Mouse (Mus musculus) mouse embryonic stem cell (cell line): ENCODE data around the gene Rasl10a.
"Not testable (repeated sequence)": the region's sequence is repeated elsewhere in the genome, so short reads cannot be mapped to it uniquely, and the experiment has no call there.

Experiments
- in situ Hi-C, 2 experiments: fragments of 300-500 bp; cut with MboI; formaldehyde crosslinking; loops; 1 replicate in 1 of 2; 3 replicates in 1 of 2; pipeline ENCODE4 v1.14.3; 2019 to 2020; ENCODE audit warnings: low sequenced_read_pairs in 2 of 2, low pct_unique_long_range_greater_than_20kb in 1 of 2, mixed read lengths in 1 of 2; ENCODE audit not compliant: unreplicated experiment in 1 of 2

Rasl10a gene

GRCm38 (mm10) chr11:5064282-5065055 lies 6.5 kb downstream of the Rasl10a start:
- in situ Hi-C loops = no loop called here

GRCm38 (mm10) chr11:5065056-5065821 lies 7.3 kb downstream of the Rasl10a start, which contains the start of gene Gas2l1:
Gene Gas2l1, minus strand, starts transcription at chr11:5065327.
- in situ Hi-C loops = no loop called here

- in situ Hi-C loops = no loop called here
Observed at GRCm38 (mm10) chr11:5067063-5067462, 9.1 kb downstream of the Rasl10a start.

GRCm38 (mm10) chr11:5068126-5068971 lies 10.4 kb downstream of the Rasl10a start:
- in situ Hi-C loops = no loop called here

- in situ Hi-C loops = no loop called here
Observed at GRCm38 (mm10) chr11:5074882-5075281, 17.0 kb downstream of the Rasl10a start.

- in situ Hi-C loops = no loop called here
Observed at GRCm38 (mm10) chr11:5075760-5076159, 17.8 kb downstream of the Rasl10a start.

GRCm38 (mm10) chr11:5076843-5077242 lies 18.9 kb downstream of the Rasl10a start:
- in situ Hi-C loops = not testable (repeated sequence)

- in situ Hi-C loops = no loop called here
Observed at GRCm38 (mm10) chr11:5089147-5089546, 31.2 kb downstream of the Rasl10a start.

- in situ Hi-C loops = no loop called here
Observed at GRCm38 (mm10) chr11:5091706-5092105, 33.8 kb downstream of the Rasl10a start.

- in situ Hi-C loops = no loop called here
Observed at GRCm38 (mm10) chr11:5095877-5096276, 37.9 kb downstream of the Rasl10a start.

- in situ Hi-C loops = no loop called here
Observed at GRCm38 (mm10) chr11:5096480-5097020, 38.6 kb downstream of the Rasl10a start.

- in situ Hi-C loops = no loop called here
Observed at GRCm38 (mm10) chr11:5098035-5098735, 40.3 kb downstream of the Rasl10a start.

GRCm38 (mm10) chr11:5098736-5099542 lies 41.0 kb downstream of the Rasl10a start, which contains the start of the genes Rhbdd3 and Ewsr1:
Gene Rhbdd3, plus strand, starts transcription at chr11:5098926.
Gene Ewsr1, minus strand, starts transcription at chr11:5099266.
- in situ Hi-C loops = no loop called here

GRCm38 (mm10) chr11:5099576-5100183 lies 41.8 kb downstream of the Rasl10a start:
- in situ Hi-C loops = no loop called here

GRCm38 (mm10) chr11:5100283-5100682 lies 42.4 kb downstream of the Rasl10a start:
- in situ Hi-C loops = no loop called here

- in situ Hi-C loops = no loop called here
Observed at GRCm38 (mm10) chr11:5100801-5101200, 42.9 kb downstream of the Rasl10a start.

GRCm38 (mm10) chr11:5101641-5102040 lies 43.7 kb downstream of the Rasl10a start:
- in situ Hi-C loops = no loop called here
